ENCODE assay signal across 8 mouse cellular contexts in genomic region chr2:27075485-27075884, GRCm38 (mm10). TPM values are rescaled to one million over a fixed set of nuclear protein-coding genes. Genes with fewer than 3 reads are reported as not detected.
A peak's percentile ranks its signal among the peaks of the same experiment; 100 is the strongest.
DNase-seq lines count a peak whose midpoint lies in the region; ATAC-seq lines count a peak whose summit lies in the region.

No protein-coding gene starts in this region.

- intact Hi-C loops in heart, postnatal 25 days (cut with DNase I), result loop anchor here (5.0 to 10.0 kb wide), 2 partner anchors 47 to 159 kb away; no protein-coding TSS in a partner anchor

- DNase-seq in heart, adult 9 months (ENCODE audit: low spot score in 2 of 2), result peak; percentile 44 to 52
- no peak for DNase-seq in heart, postnatal 25 days (ENCODE audit: low spot score)
- DNase-seq in urinary bladder, postnatal 25 days (ENCODE audit: low spot score), result peak; percentile 31
- DNase-seq in urinary bladder, postnatal 4 days (ENCODE audit: low spot score in 2 of 2), result no peak
- peak; percentile 78 to 83 for DNase-seq in kidney, postnatal 4 days
- peak; percentile 25 for DNase-seq in retina, postnatal 7 days (ENCODE audit: low read depth, low spot score)

- peak; percentile 59 for ATAC-seq in common myeloid progenitor, adult 5-6 weeks (replicated peaks; ENCODE audit: low read depth, poor library complexity, severe bottlenecking)
- ATAC-seq in inflammation-experienced regulatory T-cells, adult 6 months, result no peak

RNA-seq across cellular contexts. Expression of gene Mymk, which starts 3.5 kb away (rescaled TPM):
- not detected for total RNA-seq in heart, postnatal 25 days (2021)
- total RNA-seq in common myeloid progenitor, adult 5-6 weeks (2017), result not detected in 2 replicates
- not detected for polyA plus RNA-seq in inflammation-experienced regulatory T-cells, adult 6 months (2017; shearing (Covaris generic))

RNA-seq across cellular contexts. Expression of gene Adamtsl2, which starts 3.7 kb away (rescaled TPM):
- total RNA-seq in heart, postnatal 25 days (2021), result 10 to 100 TPM; 19.1 to 26.8 TPM
- not detected in 2 replicates for total RNA-seq in common myeloid progenitor, adult 5-6 weeks (2017)
- not detected for polyA plus RNA-seq in inflammation-experienced regulatory T-cells, adult 6 months (2017; shearing (Covaris generic))

RNA-seq across cellular contexts. Expression of gene Slc2a6, which starts 47.7 kb away (rescaled TPM):
- total RNA-seq in heart, postnatal 25 days (2021), result under 1 TPM; 0.25 to 0.39 TPM
- total RNA-seq in common myeloid progenitor, adult 5-6 weeks (2017), result 2.5 and 5.7 TPM in 2 replicates
- 1 to 10 TPM; 3.2 to 6.0 (median 3.5) TPM for polyA plus RNA-seq in inflammation-experienced regulatory T-cells, adult 6 months (2017; shearing (Covaris generic))

Comparison
In these comparisons a context has a peak if more than half of its experiments do, and no peak if none do; other contexts are left out.
1. DNase-seq: peak in heart, adult 9 months (2 of 2), urinary bladder, postnatal 25 days (single experiment), kidney, postnatal 4 days (2 of 2) and retina, postnatal 7 days (single experiment); none in heart, postnatal 25 days (single experiment) and urinary bladder, postnatal 4 days (0 of 2).
2. RNA of gene Adamtsl2, which starts 3.7 kb away (total RNA-seq): 19.1 to 26.8 TPM in heart, postnatal 25 days; not detected in common myeloid progenitor, adult 5-6 weeks; every median in the first group is over 10 times any median in the second.